Mouse (Mus musculus) ES-Bruce4 (cell line): Measurements from ENCODE around the gene Zfp759. TPM values are rescaled to one million over a fixed set of nuclear protein-coding genes. Genes with fewer than 3 reads are reported as not detected.
"Not testable (repeated sequence)": the region's sequence is repeated elsewhere in the genome, so short reads cannot be mapped to it uniquely, and the experiment has no call there.

Experiments
- H3K27ac ChIP-seq: 2 replicates; pipeline ENCODE4 v1.5.1; 2012; ENCODE audit warnings: low read length, inconsistent platforms; ENCODE audit not compliant: insufficient read depth
- H3K27me3 ChIP-seq: 2 replicates; pipeline ENCODE4 v1.6.1; 2012; ENCODE audit warnings: mild to moderate bottlenecking, low read length, inconsistent platforms; ENCODE audit not compliant: control insufficient read depth, poor library complexity, insufficient read depth, severe bottlenecking
- H3K36me3 ChIP-seq: 2 replicates; pipeline ENCODE4 v1.6.1; 2012; ENCODE audit warnings: inconsistent platforms, mild to moderate bottlenecking, low read length, moderate library complexity; ENCODE audit not compliant: control insufficient read depth, poor library complexity, insufficient read depth, severe bottlenecking
- H3K4me1 ChIP-seq: one replicate; pipeline ENCODE4 v1.8.1; 2011; ENCODE audit warnings: low read length; ENCODE audit not compliant: control insufficient read depth, insufficient read depth
- H3K4me3 ChIP-seq: 2 replicates; pipeline ENCODE4 v1.5.1; 2011; ENCODE audit warnings: low read depth, mild to moderate bottlenecking, low read length
- H3K9ac ChIP-seq: 2 replicates; pipeline ENCODE4 v1.6.1; 2012; ENCODE audit warnings: low read depth, mild to moderate bottlenecking, inconsistent platforms; ENCODE audit not compliant: poor library complexity, severe bottlenecking
- H3K9me3 ChIP-seq: replicated peaks from 2 replicates; pipeline ENCODE4 v1.6.1; 2012; ENCODE audit warnings: mild to moderate bottlenecking, low read length, inconsistent platforms; ENCODE audit not compliant: control insufficient read depth, poor library complexity, insufficient read depth, severe bottlenecking
- CTCF ChIP-seq: IDR thresholded peaks from one replicate; pipeline ENCODE4 v1.8.1; 2011; ENCODE audit warnings: low read depth, low read length
- EP300 ChIP-seq: IDR thresholded peaks from 2 replicates; pipeline ENCODE4 v1.6.1; 2011; ENCODE audit warnings: low read depth, low read length; ENCODE audit not compliant: insufficient read depth
- POLR2A ChIP-seq: IDR thresholded peaks from one replicate; pipeline ENCODE4 v1.8.1; 2011; ENCODE audit warnings: low read length; ENCODE audit not compliant: insufficient read depth
- polyA plus RNA-seq: library from polyadenylated mRNA; stranded (reverse); fragments of >200 nt; gene quantifications from 2 replicates; pipeline ENCODE4 v1.2.4, GENCODE M21; 2011; ENCODE audit warnings: low read depth; ENCODE audit not compliant: missing spikeins, insufficient read depth, insufficient read length

Gene Zfp759
- polyA plus RNA-seq, 1 experiment = 4.4 TPM

DNA sequence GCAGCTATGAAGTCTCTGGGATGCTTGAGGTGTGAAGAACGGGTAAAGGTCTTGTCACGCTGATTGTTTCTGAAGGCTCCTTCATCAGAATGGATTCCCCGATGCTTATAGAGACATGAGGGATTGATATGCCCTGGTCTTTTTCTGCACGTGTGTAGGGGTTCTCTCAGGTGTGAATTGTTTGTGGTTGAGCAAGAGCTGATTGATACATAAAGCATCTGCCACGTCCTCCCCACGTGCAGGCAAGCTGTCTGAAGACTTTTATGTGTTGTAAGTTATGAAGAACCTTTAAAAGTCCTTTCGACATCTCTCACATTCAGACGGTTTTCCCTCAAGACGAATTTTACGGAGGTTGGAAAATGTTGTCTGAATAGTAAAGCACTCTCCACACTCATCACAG lies 23.6 kb upstream of the Zfp759 start, which contains the start of gene Zfp708:
Gene Zfp708, minus strand, starts transcription at position 101 of the 400 bp plus-strand sequence.
- H3K27me3 ChIP-seq = no peaks in the 10 kb centered on the region
- no peak within 1 kb of the TSS for H3K27ac ChIP-seq
- H3K36me3 ChIP-seq = peaks cover 15% of the 10 kb centered on the region
- TF ChIP-seq CTCF (no peak), POLR2A (no peak), EP300 (no peak)
- no peak within 1 kb of the TSS for H3K9ac ChIP-seq
- H3K4me1 ChIP-seq = no peaks in the 10 kb centered on the region
- no peak within 1 kb of the TSS for H3K4me3 ChIP-seq
- H3K9me3 ChIP-seq = no peaks in the 10 kb centered on the region

DNA sequence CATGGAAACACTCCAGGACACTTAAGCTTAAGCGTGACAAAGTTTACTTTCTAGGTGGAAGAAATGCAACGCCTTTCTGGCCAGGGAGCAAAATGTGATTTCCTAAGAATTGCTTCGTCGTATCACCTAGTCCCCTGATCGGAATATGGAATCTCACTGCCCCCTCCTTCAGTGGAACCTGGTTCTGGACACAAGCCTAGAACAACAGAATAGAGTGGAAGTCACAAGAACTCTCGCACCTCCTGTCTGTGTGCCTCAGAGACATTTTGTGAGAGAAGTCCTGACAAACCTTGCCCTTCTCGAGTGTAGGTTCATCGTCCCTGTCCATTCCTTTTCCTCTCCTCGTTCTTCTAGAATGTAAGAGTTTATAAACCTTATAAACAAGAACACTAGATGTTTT lies 13.8 kb upstream of the Zfp759 start:
- TF ChIP-seq EP300 (no peak), POLR2A (no peak), CTCF (no peak)
- Histone ChIP-seq H3K27me3 (no peaks in the 10 kb centered on the region), H3K4me1 (no peaks in the 10 kb centered on the region), H3K27ac (no peak overlapping the region), H3K36me3 (no peaks in the 10 kb centered on the region), H3K9me3 (no peaks in the 10 kb centered on the region), H3K4me3 (peak overlapping the region; percentile 98), H3K9ac (peak overlapping the region; percentile 74)

DNA sequence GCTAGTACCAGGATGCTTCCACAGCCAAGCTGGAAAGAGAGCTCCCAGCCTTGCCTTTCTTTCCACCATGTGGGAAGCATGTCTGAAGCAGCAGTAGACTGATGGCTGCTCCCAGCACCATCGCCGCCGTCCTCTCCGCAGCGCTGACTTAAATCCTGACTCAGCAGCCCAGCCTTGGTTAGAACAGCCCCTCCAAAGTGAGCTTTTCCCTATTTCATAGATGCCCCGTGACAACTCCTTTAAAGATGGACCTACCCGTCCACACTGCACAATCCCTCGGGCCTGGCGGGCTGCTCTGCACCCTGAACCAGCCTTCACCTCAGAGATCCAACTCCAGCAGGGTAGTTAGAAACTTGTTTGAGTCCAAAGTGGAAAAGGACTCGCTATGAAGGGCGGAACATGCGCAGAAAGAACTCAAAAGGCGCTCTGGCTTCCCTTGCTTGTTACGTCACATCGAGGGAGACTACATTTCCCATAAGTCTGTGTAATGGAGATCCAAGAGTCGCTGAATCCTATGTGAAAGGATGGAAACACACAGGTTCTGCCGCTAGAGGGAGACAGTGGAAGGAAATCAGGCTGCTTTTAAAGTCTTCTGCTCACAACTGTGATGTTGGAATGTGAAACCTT lies 13.2 kb upstream of the Zfp759 start, which contains the start of gene Gm28557:
Gene Gm28557, minus strand, starts transcription at position 411 of the 627 bp plus-strand sequence.
- Histone ChIP-seq H3K36me3 (no peaks in the 10 kb centered on the region), H3K9ac (peak within 1 kb of the TSS; percentile 74), H3K27ac (peak within 1 kb of the TSS; percentile 68), H3K4me1 (no peaks in the 10 kb centered on the region), H3K9me3 (no peaks in the 10 kb centered on the region), H3K27me3 (no peaks in the 10 kb centered on the region), H3K4me3 (peak within 1 kb of the TSS; percentile 98)
- peak; percentile 65 for TF ChIP-seq POLR2A
- TF ChIP-seq CTCF = no peak
- no peak for TF ChIP-seq EP300

DNA sequence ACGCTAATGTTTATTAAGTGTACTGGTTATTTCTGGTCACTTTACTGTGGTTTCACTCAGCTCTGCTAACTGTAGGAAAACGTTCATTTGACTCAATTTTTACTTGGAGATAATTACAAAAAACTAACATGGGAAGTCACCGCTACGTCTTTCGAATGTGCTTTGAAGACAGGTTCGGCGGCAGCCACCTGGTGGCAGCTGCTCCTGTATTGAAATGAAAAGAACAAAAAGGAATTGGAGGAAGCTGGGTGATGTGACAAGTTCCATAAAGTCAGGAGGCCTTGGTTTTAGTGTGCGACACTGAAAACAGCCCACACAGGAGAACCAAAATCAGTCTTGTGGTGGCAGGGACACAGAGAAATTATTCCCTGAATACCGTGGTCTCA lies 12.6 kb upstream of the Zfp759 start:
- Histone ChIP-seq H3K27ac (no peak overlapping the region), H3K9me3 (no peaks in the 10 kb centered on the region), H3K36me3 (no peaks in the 10 kb centered on the region), H3K4me3 (no peak overlapping the region), H3K4me1 (no peaks in the 10 kb centered on the region), H3K27me3 (no peaks in the 10 kb centered on the region), H3K9ac (no peak overlapping the region)
- TF ChIP-seq POLR2A (no peak), CTCF (peak; percentile 35)

DNA sequence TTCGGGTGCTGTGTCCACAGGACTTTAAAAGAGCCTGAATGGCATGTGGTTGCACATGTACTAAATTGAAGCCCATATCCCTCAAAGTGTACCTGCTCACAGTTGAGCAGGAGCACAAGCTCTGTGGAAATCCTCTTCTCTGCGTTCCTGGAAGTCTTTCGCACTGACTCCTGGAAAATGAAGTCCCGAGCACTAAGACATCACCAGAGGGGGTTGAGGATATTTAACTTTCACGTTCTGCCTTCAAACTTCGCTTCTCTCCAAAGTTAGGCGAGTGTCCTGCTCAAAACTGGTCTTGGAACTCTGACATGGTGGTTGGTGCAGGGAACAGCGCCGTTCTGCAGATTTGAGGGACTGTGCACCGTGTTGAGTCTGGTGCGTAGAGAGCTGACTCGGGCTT lies 9.4 kb upstream of the Zfp759 start:
- H3K27me3 ChIP-seq = no peaks in the 10 kb centered on the region
- no peaks in the 10 kb centered on the region for H3K4me1 ChIP-seq
- no peak overlapping the region for H3K4me3 ChIP-seq
- peaks cover 10% of the 10 kb centered on the region; the same call in 1 of the 2 replicates for H3K9me3 ChIP-seq
- no peak for TF ChIP-seq CTCF
- no peak for TF ChIP-seq POLR2A
- no peak for TF ChIP-seq EP300
- no peak overlapping the region for H3K9ac ChIP-seq
- no peaks in the 10 kb centered on the region for H3K36me3 ChIP-seq
- H3K27ac ChIP-seq = no peak overlapping the region

DNA sequence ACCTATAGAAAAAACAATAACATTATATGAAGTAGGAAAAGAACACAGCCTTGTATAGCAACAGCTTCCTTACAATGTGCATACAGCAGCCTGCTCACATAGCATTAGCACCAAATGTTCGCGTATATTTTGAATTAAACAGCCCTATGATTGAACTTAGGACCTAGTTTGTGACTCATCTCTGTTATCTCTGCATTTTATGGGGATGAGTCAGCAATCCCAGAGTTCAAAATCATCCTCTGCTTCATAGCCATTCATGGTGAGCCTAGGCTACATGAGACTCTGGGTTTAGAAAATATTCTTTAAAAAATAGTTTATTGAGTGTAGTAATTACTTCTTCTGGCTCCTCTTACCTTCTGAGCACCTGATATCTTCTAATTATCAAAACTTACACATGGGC lies 8.2 kb upstream of the Zfp759 start:
- peaks cover 10% of the 10 kb centered on the region; the same call in 1 of the 2 replicates for H3K9me3 ChIP-seq
- TF ChIP-seq CTCF = no peak
- no peak for TF ChIP-seq EP300
- TF ChIP-seq POLR2A = no peak
- no peak overlapping the region for H3K27ac ChIP-seq
- no peaks in the 10 kb centered on the region for H3K36me3 ChIP-seq
- H3K4me3 ChIP-seq = no peak overlapping the region
- no peaks in the 10 kb centered on the region for H3K4me1 ChIP-seq
- no peak overlapping the region for H3K9ac ChIP-seq
- no peaks in the 10 kb centered on the region for H3K27me3 ChIP-seq

DNA sequence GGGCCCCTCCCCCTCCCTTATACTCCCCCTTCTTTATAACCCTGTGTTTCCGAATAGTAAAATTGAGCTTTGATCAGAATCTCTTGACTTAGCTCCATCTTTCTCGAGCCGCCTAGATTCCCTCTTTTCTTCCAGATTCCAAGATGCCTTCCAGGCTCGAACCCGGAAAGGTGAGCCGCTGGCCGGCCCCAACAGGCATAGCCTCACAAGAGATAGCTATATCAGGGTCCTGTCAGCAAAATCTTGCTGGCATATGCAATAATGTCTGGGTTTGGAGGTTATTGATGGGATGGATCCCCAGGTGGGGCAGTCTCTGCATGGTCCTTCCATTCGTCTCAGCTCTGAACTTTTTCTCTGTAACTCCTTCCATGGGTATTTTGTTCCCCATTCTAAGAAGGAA lies 5.3 kb upstream of the Zfp759 start, which contains the start of gene Rslcan18:
Gene Rslcan18, minus strand, starts transcription at position 101 of the 400 bp plus-strand sequence.
- H3K27ac ChIP-seq, H3K4me1 ChIP-seq, H3K9me3 ChIP-seq, H3K4me3 ChIP-seq, H3K36me3 ChIP-seq, H3K27me3 ChIP-seq, H3K9ac ChIP-seq: not testable (repeated sequence)
